Mouse (Mus musculus): ENCODE data around the gene Fndc3b. TPM values are rescaled to one million over a fixed set of nuclear protein-coding genes. Genes with fewer than 3 reads are reported as not detected.

The Fndc3b gene
- 14.3 and 15.1 TPM in 2 replicates for total RNA-seq (2017)

GRCm38 (mm10) chr3:27710648-27711428, at the start of gene Fndc3b:
Gene Fndc3b, minus strand, starts transcription at chr3:27711307.
- peak; percentile 96 for ATAC-seq (ENCODE audit: extremely low read depth, insufficient number of reproducible peaks, low FRiP score, poor library complexity, severe bottlenecking)

- ATAC-seq (ENCODE audit: extremely low read depth, insufficient number of reproducible peaks, low FRiP score, poor library complexity, severe bottlenecking) = no peak
Measured at GRCm38 (mm10) chr3:27760278-27760677, 49.2 kb upstream of the Fndc3b start.

GRCm38 (mm10) chr3:27758976-27759375, 47.9 kb upstream of the Fndc3b start:
- ATAC-seq (ENCODE audit: extremely low read depth, insufficient number of reproducible peaks, low FRiP score, poor library complexity, severe bottlenecking) = no peak

GRCm38 (mm10) chr3:27751657-27752056, 40.5 kb upstream of the Fndc3b start:
- no peak for ATAC-seq (ENCODE audit: extremely low read depth, insufficient number of reproducible peaks, low FRiP score, poor library complexity, severe bottlenecking)

GRCm38 (mm10) chr3:27751156-27751555, 40.0 kb upstream of the Fndc3b start:
- ATAC-seq (ENCODE audit: extremely low read depth, insufficient number of reproducible peaks, low FRiP score, poor library complexity, severe bottlenecking) = no peak

GRCm38 (mm10) chr3:27745651-27746050, 34.5 kb upstream of the Fndc3b start:
- ATAC-seq (ENCODE audit: extremely low read depth, insufficient number of reproducible peaks, low FRiP score, poor library complexity, severe bottlenecking) = no peak

- ATAC-seq (ENCODE audit: extremely low read depth, insufficient number of reproducible peaks, low FRiP score, poor library complexity, severe bottlenecking) = no peak
Measured at GRCm38 (mm10) chr3:27744754-27745153, 33.6 kb upstream of the Fndc3b start.

GRCm38 (mm10) chr3:27743271-27744145, 32.4 kb upstream of the Fndc3b start:
- no peak for ATAC-seq (ENCODE audit: extremely low read depth, insufficient number of reproducible peaks, low FRiP score, poor library complexity, severe bottlenecking)

GRCm38 (mm10) chr3:27742124-27742523, 31.0 kb upstream of the Fndc3b start:
- peak; percentile 93 for ATAC-seq (ENCODE audit: extremely low read depth, insufficient number of reproducible peaks, low FRiP score, poor library complexity, severe bottlenecking)

GRCm38 (mm10) chr3:27740136-27740535, 29.0 kb upstream of the Fndc3b start:
- ATAC-seq (ENCODE audit: extremely low read depth, insufficient number of reproducible peaks, low FRiP score, poor library complexity, severe bottlenecking) = no peak

- no peak for ATAC-seq (ENCODE audit: extremely low read depth, insufficient number of reproducible peaks, low FRiP score, poor library complexity, severe bottlenecking)
Measured at GRCm38 (mm10) chr3:27736180-27736579, 25.1 kb upstream of the Fndc3b start.

- ATAC-seq (ENCODE audit: extremely low read depth, insufficient number of reproducible peaks, low FRiP score, poor library complexity, severe bottlenecking) = no peak
Measured at GRCm38 (mm10) chr3:27735113-27735512, 24.0 kb upstream of the Fndc3b start.

- no peak for ATAC-seq (ENCODE audit: extremely low read depth, insufficient number of reproducible peaks, low FRiP score, poor library complexity, severe bottlenecking)
Measured at GRCm38 (mm10) chr3:27728798-27729782, 18.0 kb upstream of the Fndc3b start.

- ATAC-seq (ENCODE audit: extremely low read depth, insufficient number of reproducible peaks, low FRiP score, poor library complexity, severe bottlenecking) = no peak
Measured at GRCm38 (mm10) chr3:27728176-27728575, 17.1 kb upstream of the Fndc3b start.

GRCm38 (mm10) chr3:27725752-27726151, 14.6 kb upstream of the Fndc3b start:
- ATAC-seq (ENCODE audit: extremely low read depth, insufficient number of reproducible peaks, low FRiP score, poor library complexity, severe bottlenecking) = no peak

GRCm38 (mm10) chr3:27724208-27724607, 13.1 kb upstream of the Fndc3b start:
- ATAC-seq (ENCODE audit: extremely low read depth, insufficient number of reproducible peaks, low FRiP score, poor library complexity, severe bottlenecking) = peak; percentile 13; the same call in 1 of the 2 replicates

- no peak for ATAC-seq (ENCODE audit: extremely low read depth, insufficient number of reproducible peaks, low FRiP score, poor library complexity, severe bottlenecking)
Measured at GRCm38 (mm10) chr3:27718829-27719365, 7.8 kb upstream of the Fndc3b start.

GRCm38 (mm10) chr3:27713971-27714370, 2.9 kb upstream of the Fndc3b start:
- ATAC-seq (ENCODE audit: extremely low read depth, insufficient number of reproducible peaks, low FRiP score, poor library complexity, severe bottlenecking) = no peak

- ATAC-seq (ENCODE audit: extremely low read depth, insufficient number of reproducible peaks, low FRiP score, poor library complexity, severe bottlenecking) = no peak
Measured at GRCm38 (mm10) chr3:27712421-27712820, 1.3 kb upstream of the Fndc3b start.

Data from neutrophil, adult 5-6 weeks (primary cell).